Mouse (Mus musculus): ENCODE measurements around the gene Dgkd. TPM values are rescaled to one million over a fixed set of nuclear protein-coding genes. Genes with fewer than 3 reads are reported as not detected.

Dgkd gene
- total RNA-seq, 2 experiments from 2014 or later: 128 to 140 TPM

DNA sequence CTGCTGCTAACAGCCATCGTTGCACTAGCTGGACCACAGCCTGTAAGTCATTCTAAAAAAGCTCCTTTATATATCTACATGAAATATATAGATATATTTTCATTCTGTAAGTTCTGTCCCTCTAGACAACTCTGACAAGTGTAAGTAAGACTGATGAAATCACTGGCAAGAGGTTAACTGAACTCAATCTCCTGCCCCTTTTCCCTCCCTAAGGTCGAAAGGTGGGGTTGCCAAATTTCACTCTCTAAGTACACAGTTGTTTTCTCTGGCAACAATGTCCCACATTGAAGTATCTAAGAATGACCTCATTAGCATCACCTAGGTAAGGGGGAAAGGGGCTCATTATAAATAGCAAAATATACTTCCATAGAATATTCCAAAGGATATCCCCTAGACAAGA lies 139.6 kb downstream of the Dgkd start:
- DNase-seq (ENCODE audit: low spot score in 2 of 2): no peak
- intact Hi-C loops (cut with DNase I): no loop called here

Other genes with a start within 250 kb of the Dgkd start
- gene Inpp5d, start 233.0 kb upstream of the Dgkd start, total RNA-seq (2021): 10 to 100 TPM; 21.7 to 22.1 TPM
- 10 to 100 TPM; 66.9 to 68.0 TPM for gene Atg16l1, start 97.4 kb upstream of the Dgkd start, total RNA-seq (2021)
- 1 to 10 TPM; 2.5 TPM for gene Sag, start 49.6 kb upstream of the Dgkd start, total RNA-seq (2021)
- 10 to 100 TPM; 18.5 to 23.5 TPM for gene Usp40, start 155.3 kb downstream of the Dgkd start, total RNA-seq (2021)
- gene Ugt1a10, start 202.1 kb downstream of the Dgkd start, total RNA-seq (2021): not detected
- gene Ugt1a9, start 217.5 kb downstream of the Dgkd start, total RNA-seq (2021): not detected
- not detected for gene Ugt1a8, start 234.5 kb downstream of the Dgkd start, total RNA-seq (2021)
- gene Ugt1a7c, start 241.8 kb downstream of the Dgkd start, total RNA-seq (2021): under 1 TPM; 0.44 to 0.49 TPM
- under 1 TPM; 0.20 to 0.23 TPM for gene Ugt1a6b, start 250.0 kb downstream of the Dgkd start, total RNA-seq (2021)

All from left cerebral cortex, postnatal 14 days (tissue).